21 mouse cellular contexts compared by ENCODE assay signal in the genomic region with DNA sequence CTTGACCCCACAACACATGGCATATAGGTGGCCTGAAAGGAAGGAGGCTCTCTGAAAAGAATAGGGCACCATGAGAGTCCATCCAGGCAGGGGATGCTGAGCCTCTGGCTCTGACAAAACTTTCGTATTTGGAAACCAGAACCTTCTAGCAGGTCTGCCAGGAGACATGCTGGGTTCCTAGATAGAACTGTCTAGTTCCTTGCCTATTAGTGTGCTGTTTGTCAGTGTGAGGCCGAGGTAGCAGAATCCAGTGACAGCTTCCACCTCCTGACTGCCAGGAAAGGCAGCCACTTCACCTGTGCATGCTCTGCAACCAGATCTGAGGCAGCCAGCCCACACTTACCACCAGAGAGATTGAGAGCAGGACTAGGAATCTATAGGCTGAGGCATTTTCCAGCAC.
DNase-seq lines count a peak whose midpoint lies in the region; ATAC-seq and TF ChIP-seq lines count a peak whose summit lies in the region.
"Had no signal": no experiment of that assay in that cellular context is flagged by ENCODE, and none has a peak within 500 bp of the region (broad histone marks: within the 10 kb centered on the region; RNA-seq: fewer than 3 reads in every experiment).

No protein-coding gene starts in this region.

- TF ChIP-seq CTCF in cerebellum, adult 2 months (IDR thresholded peaks at IDR 0.05; ENCODE audit: borderline replicate concordance, insufficient read depth, low read depth, low read length): no peak

- DNase-seq in heart, adult 11 months: peak; percentile 53
- DNase-seq in heart, postnatal 14 days: no peak
- peak; percentile 64 to 82 for DNase-seq in cerebellum, adult 2 months
- DNase-seq in cerebellum, postnatal 10 days: peak; percentile 84 to 89
- DNase-seq in forebrain, embryonic 14.5 days (ENCODE audit: low spot score): no peak
- DNase-seq in ovary, adult 18-20 months (ENCODE audit: low spot score): no peak
- no peak for DNase-seq in embryo, embryonic 9.5 days (ENCODE audit: extremely low spot score)
- DNase-seq: adrenal gland, postnatal 14 days; embryo, embryonic 11 days; gastrocnemius, postnatal 10 days; heart, adult 2 months; kidney, adult 2 months had no signal

- no peak overlapping the region for H3K27ac ChIP-seq in cerebellum, adult 2 months (ENCODE audit: insufficient read depth, low read length)
- no peak overlapping the region for H3K27ac ChIP-seq in forebrain, embryonic 14.5 days (ENCODE audit: low read depth, low read length)
- H3K27ac ChIP-seq: embryonic facial prominence, embryonic 12.5 days; heart, adult 2 months; heart, embryonic 15.5 days; hindbrain, embryonic 15.5 days had no signal

- WGBS in cerebellum, adult 2 months: 14% methylated on average over 2 of the region's 2 CpGs
- WGBS in forebrain, embryonic 14.5 days: 85% methylated on average over 2 of the region's 2 CpGs

- no peaks in the 10 kb centered on the region for H3K27me3 ChIP-seq in cerebellum, adult 2 months (ENCODE audit: control insufficient read depth, insufficient read depth, low read length)
- no peaks in the 10 kb centered on the region for H3K27me3 ChIP-seq in forebrain, embryonic 14.5 days (replicated peaks; ENCODE audit: control insufficient read depth, insufficient read depth, low read length)
- H3K27me3 ChIP-seq: CH12.LX; embryonic facial prominence, embryonic 12.5 days; heart, embryonic 15.5 days; hindbrain, embryonic 15.5 days; Patski had no signal

- no peak overlapping the region for H3K4me3 ChIP-seq in cerebellum, adult 2 months (replicated peaks; ENCODE audit: insufficient read depth, low read depth, low read length)
- no peak overlapping the region for H3K4me3 ChIP-seq in forebrain, embryonic 14.5 days (ENCODE audit: low read depth, low read length)
- H3K4me3 ChIP-seq: embryonic facial prominence, embryonic 12.5 days; heart, adult 2 months; heart, embryonic 15.5 days; hindbrain, embryonic 15.5 days had no signal

- H3K4me2 ChIP-seq in forebrain, embryonic 14.5 days (ENCODE audit: low read length): no peak overlapping the region
- H3K4me2 ChIP-seq: embryonic facial prominence, embryonic 12.5 days; heart, embryonic 11.5 days; heart, embryonic 15.5 days; hindbrain, embryonic 15.5 days had no signal

- H3K4me1 ChIP-seq in cerebellum, adult 2 months (ENCODE audit: control insufficient read depth, insufficient read depth, low read length): peaks cover 25% of the 10 kb centered on the region
- no peaks in the 10 kb centered on the region for H3K4me1 ChIP-seq in forebrain, embryonic 14.5 days (ENCODE audit: control insufficient read depth, insufficient read depth, low read length)
- H3K4me1 ChIP-seq: embryonic facial prominence, embryonic 12.5 days; hindbrain, embryonic 15.5 days had no signal

- no peaks in the 10 kb centered on the region for H3K36me3 ChIP-seq in forebrain, embryonic 14.5 days (ENCODE audit: control insufficient read depth, insufficient read depth, low read length)
- H3K36me3 ChIP-seq: embryonic facial prominence, embryonic 12.5 days; heart, embryonic 15.5 days; hindbrain, embryonic 15.5 days had no signal

- H3K9ac ChIP-seq in forebrain, embryonic 14.5 days (ENCODE audit: low read length): no peak overlapping the region
- H3K9ac ChIP-seq: embryonic facial prominence, embryonic 12.5 days; heart, embryonic 15.5 days; hindbrain, embryonic 15.5 days had no signal

- intact Hi-C loops in heart, postnatal 14 days (cut with DNase I): no loop called here

- TF ChIP-seq POLR2A in cerebellum, adult 2 months (IDR thresholded peaks at IDR 0.05; ENCODE audit: borderline replicate concordance, insufficient read depth, low read length): no peak

- H3K9me3 ChIP-seq in forebrain, embryonic 14.5 days (replicated peaks; ENCODE audit: control insufficient read depth, low read length): no peaks in the 10 kb centered on the region
- H3K9me3 ChIP-seq: embryonic facial prominence, embryonic 12.5 days; heart, embryonic 15.5 days; hindbrain, embryonic 15.5 days had no signal

- ATAC-seq in forebrain, embryonic 14.5 days: no peak
- ATAC-seq: activated CD4-positive, CD25-positive, alpha-beta regulatory T cell, adult 4 months; forebrain, embryonic 16.5 days; intestine, embryonic 16.5 days; Patski had no signal

Comparison
In these comparisons a context has a peak if more than half of its experiments do, and no peak if none do; other contexts are left out.
1. DNase-seq: peak in heart, adult 11 months (single experiment), cerebellum, adult 2 months (2 of 2) and cerebellum, postnatal 10 days (2 of 2); none in heart, postnatal 14 days (0 of 2), forebrain, embryonic 14.5 days (single experiment), ovary, adult 18-20 months (single experiment) and embryo, embryonic 9.5 days (single experiment).